ENCODE assay signal across 12 mouse cellular contexts in genomic region chr8:93940542-93941423, GRCm38 (mm10).
DNase-seq lines count a peak whose midpoint lies in the region; ATAC-seq lines count a peak whose summit lies in the region.
"Had no signal": no experiment of that assay in that cellular context is flagged by ENCODE, and none has a peak within 500 bp of the region (broad histone marks: within the 10 kb centered on the region; RNA-seq: fewer than 3 reads in every experiment).

No protein-coding gene starts in this region.

- H3K9ac ChIP-seq in embryonic facial prominence, embryonic 11.5 days (replicated peaks; ENCODE audit: low read length): no peak overlapping the region
- H3K9ac ChIP-seq in heart, embryonic 14.5 days (ENCODE audit: low read length): peak overlapping the region; percentile 21; the same call in 1 of the 2 replicates

- no peak overlapping the region for H3K27ac ChIP-seq in embryonic facial prominence, embryonic 11.5 days (replicated peaks; ENCODE audit: low read depth, low read length)
- no peak overlapping the region for H3K27ac ChIP-seq in embryonic facial prominence, embryonic 10.5 days (replicated peaks)
- H3K27ac ChIP-seq in heart, embryonic 14.5 days (replicated peaks in 1 of 2; ENCODE audit: control insufficient read depth in 1 of 2, insufficient read depth in 1 of 2, low read depth in 2 of 2, low read length in 2 of 2): peak overlapping the region; percentile 15 to 56; a peak in 3 of 4 replicates

- 69% methylated on average over 11 of the region's 11 CpGs for WGBS in embryonic facial prominence, embryonic 11.5 days
- WGBS in embryonic facial prominence, embryonic 10.5 days: 67% methylated on average over 11 of the region's 11 CpGs
- 28% methylated on average over 11 of the region's 11 CpGs for WGBS in heart, embryonic 14.5 days

- H3K27me3 ChIP-seq in embryonic facial prominence, embryonic 11.5 days (ENCODE audit: control insufficient read depth, insufficient read depth, low read length): no peaks in the 10 kb centered on the region
- no peaks in the 10 kb centered on the region for H3K27me3 ChIP-seq in embryonic facial prominence, embryonic 10.5 days (replicated peaks; ENCODE audit: low read depth, poor library complexity, severe bottlenecking)
- H3K27me3 ChIP-seq in heart, embryonic 14.5 days (ENCODE audit: control insufficient read depth, insufficient read depth, low read length): no peaks in the 10 kb centered on the region

- H3K4me2 ChIP-seq in embryonic facial prominence, embryonic 11.5 days (ENCODE audit: low read depth, low read length): no peak overlapping the region
- peak overlapping the region; percentile 20 for H3K4me2 ChIP-seq in heart, embryonic 14.5 days (ENCODE audit: low read length)

- peak; percentile 12 for DNase-seq in embryonic facial prominence, embryonic 11.5 days (ENCODE audit: low spot score)
- no peak for DNase-seq in embryonic facial prominence, embryonic 10.5 days (ENCODE audit: low spot score)
- no peak for DNase-seq in heart, adult 8-10 months (ENCODE audit: low spot score)
- peak; percentile 26 for DNase-seq in lung, postnatal 10 days
- DNase-seq in lung, adult 18-20 months: no peak
- DNase-seq in brain, adult 2 months (ENCODE audit: low read depth, low spot score): peak; percentile 80
- DNase-seq in embryo, embryonic 10 days (ENCODE audit: low spot score): no peak
- DNase-seq: adrenal gland, postnatal 14 days; kidney, adult 8-10 months; liver; lung, postnatal 14 days had no signal

- H3K36me3 ChIP-seq in embryonic facial prominence, embryonic 11.5 days (replicated peaks; ENCODE audit: control insufficient read depth, insufficient read depth, low read depth, low read length): no peaks in the 10 kb centered on the region
- no peaks in the 10 kb centered on the region for H3K36me3 ChIP-seq in embryonic facial prominence, embryonic 10.5 days (replicated peaks)
- no peaks in the 10 kb centered on the region for H3K36me3 ChIP-seq in heart, embryonic 14.5 days (ENCODE audit: control insufficient read depth, insufficient read depth, low read length)

- H3K9me3 ChIP-seq in embryonic facial prominence, embryonic 11.5 days (replicated peaks; ENCODE audit: control insufficient read depth, low read length): no peaks in the 10 kb centered on the region
- H3K9me3 ChIP-seq in embryonic facial prominence, embryonic 10.5 days: no peaks in the 10 kb centered on the region
- H3K9me3 ChIP-seq in heart, embryonic 14.5 days (ENCODE audit: control insufficient read depth, low read length): no peaks in the 10 kb centered on the region

- no peak for ATAC-seq in embryonic facial prominence, embryonic 11.5 days (replicated peaks; ENCODE audit: insufficient number of reproducible peaks, low FRiP score, low TSS enrichment, low read depth)
- no peak for ATAC-seq in heart, embryonic 14.5 days (ENCODE audit: insufficient number of reproducible peaks, insufficient read depth, low FRiP score, low read depth)

- no peak overlapping the region for H3K4me3 ChIP-seq in embryonic facial prominence, embryonic 11.5 days (ENCODE audit: low read depth, low read length)
- H3K4me3 ChIP-seq in embryonic facial prominence, embryonic 10.5 days: no peak overlapping the region
- H3K4me3 ChIP-seq in heart, embryonic 14.5 days (ENCODE audit: control insufficient read depth in 1 of 2, insufficient read depth in 1 of 2, low read depth in 1 of 2, low read length in 2 of 2): no peak overlapping the region

- H3K4me1 ChIP-seq in embryonic facial prominence, embryonic 11.5 days (ENCODE audit: control insufficient read depth, insufficient read depth, low read length): no peaks in the 10 kb centered on the region
- 0 out of 2 replicates have a peak, but pooled peaks cover 8% of the 10 kb centered on the region for H3K4me1 ChIP-seq in embryonic facial prominence, embryonic 10.5 days
- peaks cover 17 to 20% of the 10 kb centered on the region in 2 experiments for H3K4me1 ChIP-seq in heart, embryonic 14.5 days (ENCODE audit: control insufficient read depth in 2 of 2, insufficient read depth in 2 of 2, low read length in 2 of 2)

Comparison
In these comparisons a context has a peak if more than half of its experiments do, and no peak if none do; other contexts are left out.
1. DNase-seq: peak in embryonic facial prominence, embryonic 11.5 days (single experiment), lung, postnatal 10 days (single experiment) and brain, adult 2 months (single experiment); none in embryonic facial prominence, embryonic 10.5 days (single experiment), heart, adult 8-10 months (single experiment), lung, adult 18-20 months (0 of 2) and embryo, embryonic 10 days (single experiment).
2. H3K27ac ChIP-seq: peak in heart, embryonic 14.5 days (2 of 2); none in embryonic facial prominence, embryonic 11.5 days (single experiment) and embryonic facial prominence, embryonic 10.5 days (single experiment).